Mouse (Mus musculus) heart, embryonic 13.5 days (tissue): Measurements from ENCODE around the gene Rpl12. TPM values are rescaled to one million over a fixed set of nuclear protein-coding genes. Genes with fewer than 3 reads are reported as not detected.

ENCODE experiments used
- ATAC-seq: fragments of 200-750 bp; cut with Nextera tagmentation; 2 replicates; pipeline ENCODE4 v1.8.0; 2017; ENCODE audit warnings: moderate TSS enrichment; ENCODE audit not compliant: insufficient number of reproducible peaks, low FRiP score, low TSS enrichment; ENCODE audit errors: extremely low read depth
- H3K27ac ChIP-seq: fragments of 300-500 bp; sonication (generic); replicated peaks from 2 replicates; pipeline ENCODE4 v1.5.1; 2015; ENCODE audit warnings: moderate library complexity, mild to moderate bottlenecking, inconsistent platforms
- H3K27me3 ChIP-seq: fragments of 300-500 bp; sonication (generic); replicated peaks from 2 replicates; pipeline ENCODE4 v1.6.1; 2015; ENCODE audit warnings: mild to moderate bottlenecking, inconsistent platforms
- H3K36me3 ChIP-seq: fragments of 300-500 bp; sonication (generic); 2 replicates; pipeline ENCODE4 v1.6.1; 2015; ENCODE audit warnings: mild to moderate bottlenecking, inconsistent platforms
- H3K4me1 ChIP-seq: fragments of 300-500 bp; sonication (generic); 2 replicates; pipeline ENCODE4 v1.6.1; 2015; ENCODE audit warnings: inconsistent platforms
- H3K4me2 ChIP-seq: fragments of 300-500 bp; sonication (generic); 2 replicates; pipeline ENCODE4 v1.6.1; 2015; ENCODE audit warnings: inconsistent platforms, mild to moderate bottlenecking, moderate library complexity
- H3K4me3 ChIP-seq: fragments of 300-500 bp; sonication (generic); 2 replicates; pipeline ENCODE4 v1.5.1; 2015; ENCODE audit warnings: moderate library complexity, mild to moderate bottlenecking, inconsistent platforms
- H3K9ac ChIP-seq: fragments of 300-500 bp; sonication (generic); 2 replicates; pipeline ENCODE4 v1.6.1; 2015; ENCODE audit warnings: inconsistent platforms, mild to moderate bottlenecking, moderate library complexity
- H3K9me3 ChIP-seq: fragments of 300-500 bp; sonication (generic); 2 replicates; pipeline ENCODE4 v1.6.1; 2016; ENCODE audit warnings: inconsistent platforms
- WGBS: fragments of 180-500 bp; shearing (Covaris S2); methylation state at CpG from one replicate; pipeline ENCODE4 v1.1.7; 2015; ENCODE audit warnings: mixed read lengths; 5-methylcytosine and 5-hydroxymethylcytosine counted together
- polyA plus RNA-seq: library from polyadenylated mRNA; unstranded; fragments of >200 nt; fragmentation: Nextera tagmentation; extraction: Ambion mirVana; gene quantifications from 2 replicates; pipeline ENCODE4 v1.2.1, GENCODE M21; 2015

Rpl12 gene
- polyA plus RNA-seq: 108 and 112 TPM in 2 replicates

DNA sequence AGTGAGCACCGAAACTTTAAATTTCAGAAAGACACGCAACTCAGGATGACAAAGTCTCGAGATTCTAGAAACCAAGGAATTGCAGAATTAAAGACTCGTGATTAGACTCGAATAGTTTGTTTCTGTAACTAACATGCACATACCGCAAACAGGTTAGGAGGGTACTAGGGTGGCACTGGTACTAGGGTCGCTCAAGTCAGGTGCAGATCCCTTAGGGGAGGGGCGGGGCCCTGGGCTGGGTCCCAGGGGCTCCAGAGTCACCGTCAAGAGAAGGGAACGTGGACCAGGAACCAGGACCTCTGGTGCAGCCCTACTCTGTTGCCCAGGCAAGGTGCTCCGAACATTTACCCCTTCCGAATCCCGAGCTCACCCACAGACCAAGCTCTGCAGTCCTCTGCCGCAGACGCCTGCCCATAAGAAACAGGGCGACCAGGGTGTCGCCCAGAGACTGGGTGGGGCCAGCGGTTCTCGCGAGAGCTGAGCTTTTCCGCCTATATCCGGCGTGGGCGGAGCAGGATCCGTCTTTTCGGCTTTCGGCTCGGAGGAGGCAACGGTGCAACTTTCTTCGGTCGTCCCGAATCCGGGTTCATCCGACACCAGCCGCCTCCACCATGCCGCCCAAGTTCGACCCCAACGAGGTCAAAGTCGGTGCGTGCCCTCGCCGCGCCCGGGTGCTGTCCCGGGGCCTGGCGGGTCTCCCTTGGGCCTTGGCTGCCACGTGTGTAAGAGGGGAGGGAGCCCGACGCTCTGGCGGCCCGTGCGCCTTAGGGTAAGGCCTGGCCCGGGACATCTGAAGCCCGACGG, at the start of gene Rpl12, which contains the start of gene Lrsam1:
Gene Rpl12, plus strand, starts transcription at position 368 of the 804 bp plus-strand sequence.
Gene Lrsam1, minus strand, starts transcription at position 423 of the 804 bp plus-strand sequence.
- Histone ChIP-seq H3K36me3 (peaks cover 53% of the 10 kb centered on the region), H3K9me3 (no peaks in the 10 kb centered on the region), H3K4me1 (peaks cover 47% of the 10 kb centered on the region), H3K4me3 (peak within 1 kb of the TSS; percentile 87), H3K9ac (peak within 1 kb of the TSS; percentile 98), H3K27ac (peak within 1 kb of the TSS; percentile 89), H3K27me3 (no peaks in the 10 kb centered on the region), H3K4me2 (peak within 1 kb of the TSS; percentile 87)
- peak; percentile 83 for ATAC-seq
- WGBS: 3% methylated on average over 55 of the region's 55 CpGs

DNA sequence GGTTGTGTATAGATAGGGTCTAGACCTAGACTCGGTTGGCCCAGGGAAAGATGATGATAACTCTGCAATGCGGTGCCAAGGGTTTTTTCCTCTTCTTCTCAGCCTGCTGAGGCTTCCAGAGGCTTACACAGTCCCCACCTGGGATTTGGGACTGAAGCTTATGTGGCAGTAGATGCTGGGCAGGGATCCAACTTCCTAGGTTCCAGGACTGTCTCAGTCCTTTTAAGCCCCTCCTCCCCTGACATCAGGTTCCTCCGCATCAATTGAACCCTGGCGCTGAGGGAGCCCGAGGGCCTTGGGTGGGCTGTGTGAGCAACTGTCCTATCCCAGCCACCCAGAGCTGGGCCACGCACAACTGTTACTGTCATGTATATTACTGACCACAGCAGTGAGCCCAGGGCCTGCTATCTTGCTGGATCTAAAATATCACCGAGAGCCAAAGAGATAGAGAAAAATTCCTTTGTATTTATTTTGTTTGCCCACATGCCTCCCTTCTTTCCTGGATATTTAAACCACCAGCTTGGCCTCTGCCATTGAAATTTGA, 49.6 kb upstream of the Rpl12 start:
- 73% methylated on average over 7 of the region's 7 CpGs for WGBS
- H3K9ac ChIP-seq: no peak overlapping the region
- H3K4me3 ChIP-seq: no peak overlapping the region
- peaks cover 56% of the 10 kb centered on the region for H3K36me3 ChIP-seq
- H3K27me3 ChIP-seq: no peaks in the 10 kb centered on the region
- no peaks in the 10 kb centered on the region for H3K9me3 ChIP-seq
- H3K27ac ChIP-seq: 0 out of 2 replicates have a peak overlapping the region, but pooled peaks have one; percentile 17
- peaks cover 69% of the 10 kb centered on the region for H3K4me1 ChIP-seq
- H3K4me2 ChIP-seq: no peak overlapping the region
- no peak for ATAC-seq

DNA sequence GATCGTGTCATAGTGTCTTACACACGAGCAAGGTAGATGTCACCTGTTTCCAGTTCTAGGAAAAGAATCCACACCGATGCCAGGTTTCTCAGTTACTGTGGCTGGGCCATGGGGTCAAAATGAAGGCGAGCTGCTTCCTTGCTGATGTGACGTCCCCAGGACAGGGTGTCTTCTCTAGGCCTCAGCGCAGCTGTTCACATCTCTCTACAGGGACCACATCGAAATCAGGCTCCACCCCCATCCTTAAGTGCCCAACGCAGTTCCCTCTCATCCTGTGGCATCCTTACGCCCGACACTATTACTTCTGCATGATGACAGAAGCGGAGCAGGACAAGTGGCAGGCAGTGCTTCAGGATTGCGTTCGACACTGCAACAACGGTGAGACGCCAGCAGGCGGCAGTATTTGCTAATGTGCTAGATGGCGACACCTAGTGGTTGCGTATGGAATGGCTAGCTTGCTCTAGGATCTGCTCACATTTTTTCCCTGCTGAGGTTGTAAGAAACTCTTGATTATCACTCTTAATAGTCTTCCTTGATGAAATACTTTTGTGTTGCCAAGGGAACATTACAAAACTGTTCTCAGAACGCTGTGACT, 49.1 kb upstream of the Rpl12 start:
- 0 out of 2 replicates have a peak overlapping the region, but pooled peaks have one; percentile 17 for H3K27ac ChIP-seq
- no peak overlapping the region for H3K9ac ChIP-seq
- peaks cover 63% of the 10 kb centered on the region for H3K4me1 ChIP-seq
- no peaks in the 10 kb centered on the region for H3K9me3 ChIP-seq
- WGBS: 27% methylated on average over 19 of the region's 19 CpGs
- H3K4me2 ChIP-seq: no peak overlapping the region
- no peak overlapping the region for H3K4me3 ChIP-seq
- ATAC-seq: no peak
- H3K36me3 ChIP-seq: peaks cover 62% of the 10 kb centered on the region
- H3K27me3 ChIP-seq: no peaks in the 10 kb centered on the region

DNA sequence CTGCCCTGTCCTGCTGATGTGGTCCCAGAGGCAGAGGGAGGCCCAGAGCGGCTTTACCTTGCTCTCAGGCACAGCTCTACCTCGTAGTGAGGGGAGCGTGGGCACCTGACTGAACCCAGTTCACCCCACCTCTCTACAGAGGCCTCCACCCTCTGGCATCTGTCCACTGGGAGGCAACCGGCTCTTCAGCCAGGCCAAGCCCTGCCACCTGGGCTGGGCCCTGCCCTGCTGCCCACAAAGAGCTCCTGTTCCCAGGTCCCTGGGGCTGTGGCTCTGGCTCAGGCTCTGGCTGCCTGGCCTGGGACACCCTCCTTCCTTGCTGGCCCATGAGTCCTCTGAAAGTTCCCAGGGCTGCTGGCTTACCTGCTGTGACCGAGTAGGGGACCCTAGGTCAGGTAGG, 47.0 kb upstream of the Rpl12 start:
- Histone ChIP-seq H3K9ac (peak overlapping the region; percentile 79), H3K4me3 (no peak overlapping the region), H3K9me3 (no peaks in the 10 kb centered on the region), H3K27me3 (no peaks in the 10 kb centered on the region), H3K36me3 (peaks cover 77% of the 10 kb centered on the region), H3K27ac (peak overlapping the region; percentile 94), H3K4me2 (peak overlapping the region; percentile 24; the same call in 1 of the 2 replicates), H3K4me1 (peaks cover 42% of the 10 kb centered on the region)
- WGBS: 63% methylated on average over 5 of the region's 5 CpGs
- no peak for ATAC-seq

DNA sequence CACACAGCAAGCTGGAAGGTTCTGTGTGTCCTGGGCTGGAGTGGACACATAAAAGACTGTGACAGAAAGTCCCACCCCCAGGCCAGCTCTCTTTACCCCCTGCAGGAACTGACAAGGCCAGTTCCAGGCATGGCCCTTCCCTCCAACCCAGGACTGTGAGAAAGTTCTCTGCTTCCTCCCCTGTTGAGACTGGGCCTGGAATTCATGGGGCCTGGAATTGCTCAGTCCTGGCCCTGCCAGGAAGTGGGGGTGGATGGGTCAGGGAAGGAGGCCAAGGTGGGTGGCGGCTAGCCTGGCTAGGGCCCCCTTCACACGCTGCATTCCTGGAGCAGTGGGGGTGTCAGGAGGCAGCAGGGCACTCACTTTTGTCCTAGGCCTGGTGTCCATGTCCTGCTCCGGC, 46.5 kb upstream of the Rpl12 start:
- WGBS: 16% methylated on average over 3 of the region's 3 CpGs
- no peaks in the 10 kb centered on the region for H3K9me3 ChIP-seq
- H3K9ac ChIP-seq: peak overlapping the region; percentile 79
- H3K4me1 ChIP-seq: peaks cover 41% of the 10 kb centered on the region
- ATAC-seq: peak; percentile 67; the same call in 1 of the 2 replicates
- peaks cover 79% of the 10 kb centered on the region for H3K36me3 ChIP-seq
- H3K27me3 ChIP-seq: no peaks in the 10 kb centered on the region
- peak overlapping the region; percentile 24; the same call in 1 of the 2 replicates for H3K4me2 ChIP-seq
- no peak overlapping the region for H3K4me3 ChIP-seq
- H3K27ac ChIP-seq: peak overlapping the region; percentile 94

DNA sequence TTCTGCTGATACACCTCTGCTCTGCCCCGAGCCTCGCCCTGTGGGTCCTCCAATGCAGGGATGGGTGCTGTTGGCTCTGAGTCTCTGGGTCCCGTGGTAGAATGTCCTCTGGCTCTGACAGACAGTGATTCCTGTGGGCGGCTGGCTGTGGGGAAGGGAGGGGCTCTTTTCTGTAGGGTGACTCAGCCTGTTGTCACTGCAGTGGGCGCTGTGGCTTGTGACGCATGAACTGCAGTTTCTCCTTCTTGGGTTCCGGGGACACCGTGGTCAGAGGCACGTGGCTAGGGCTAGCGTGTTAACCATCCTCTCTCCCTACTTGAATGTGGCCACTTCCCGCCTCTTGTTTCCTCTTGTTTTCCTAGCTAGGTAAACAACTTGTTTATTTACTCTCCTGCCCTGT, 43.8 kb upstream of the Rpl12 start:
- no peak overlapping the region for H3K27ac ChIP-seq
- H3K36me3 ChIP-seq: peaks cover 81% of the 10 kb centered on the region
- H3K9me3 ChIP-seq: no peaks in the 10 kb centered on the region
- WGBS: 75% methylated on average over 11 of the region's 11 CpGs
- no peak for ATAC-seq
- H3K4me2 ChIP-seq: no peak overlapping the region
- 0 out of 2 replicates have a peak overlapping the region, but pooled peaks have one; percentile 0 for H3K9ac ChIP-seq
- peaks cover 28% of the 10 kb centered on the region for H3K4me1 ChIP-seq
- H3K27me3 ChIP-seq: no peaks in the 10 kb centered on the region
- no peak overlapping the region for H3K4me3 ChIP-seq

DNA sequence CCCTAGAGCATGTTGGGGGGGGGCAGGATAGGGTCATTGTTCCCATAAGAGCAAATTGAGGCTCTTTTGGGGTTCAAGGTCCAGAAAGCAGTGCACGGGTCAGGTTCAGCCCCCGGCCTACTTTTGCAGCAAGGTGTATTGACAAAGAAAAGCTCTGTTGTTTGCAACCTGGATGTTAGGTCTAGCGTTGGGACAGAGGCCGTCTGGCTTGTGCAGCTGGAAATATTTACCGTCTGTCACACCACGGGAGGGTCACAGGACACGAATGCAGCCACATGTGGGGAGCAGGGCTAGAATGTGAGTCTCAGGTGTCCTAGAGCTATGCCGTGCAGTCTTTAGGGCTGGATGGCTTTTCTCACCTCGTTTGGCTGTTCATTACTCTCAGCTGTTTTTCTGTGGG, 43.0 kb upstream of the Rpl12 start:
- no peaks in the 10 kb centered on the region for H3K27me3 ChIP-seq
- WGBS: 77% methylated on average over 9 of the region's 9 CpGs
- H3K27ac ChIP-seq: no peak overlapping the region
- H3K4me3 ChIP-seq: no peak overlapping the region
- no peak for ATAC-seq
- no peaks in the 10 kb centered on the region for H3K9me3 ChIP-seq
- no peak overlapping the region for H3K4me2 ChIP-seq
- no peak overlapping the region for H3K9ac ChIP-seq
- H3K4me1 ChIP-seq: peaks cover 22% of the 10 kb centered on the region
- peaks cover 81% of the 10 kb centered on the region for H3K36me3 ChIP-seq

DNA sequence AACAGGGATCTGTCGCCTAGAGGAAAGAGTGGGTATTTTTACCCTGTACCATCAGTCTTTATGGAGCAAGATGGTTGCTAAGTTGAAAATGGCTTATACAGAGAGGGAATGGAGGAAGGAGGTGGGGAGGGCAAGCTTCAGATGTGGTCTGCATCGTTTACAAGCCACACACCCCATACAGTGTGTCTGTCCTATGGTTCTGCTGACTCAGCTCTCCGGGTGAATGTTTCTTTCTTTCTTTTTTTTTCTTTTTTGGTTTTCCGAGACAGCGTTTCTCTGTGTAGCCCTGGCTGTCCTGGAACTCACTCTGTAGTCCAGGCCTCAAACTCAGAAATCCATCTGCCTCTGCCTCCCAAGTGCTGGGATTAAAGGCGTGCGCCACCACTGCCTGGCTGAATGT, 40.1 kb upstream of the Rpl12 start:
- H3K36me3 ChIP-seq: peaks cover 98% of the 10 kb centered on the region

DNA sequence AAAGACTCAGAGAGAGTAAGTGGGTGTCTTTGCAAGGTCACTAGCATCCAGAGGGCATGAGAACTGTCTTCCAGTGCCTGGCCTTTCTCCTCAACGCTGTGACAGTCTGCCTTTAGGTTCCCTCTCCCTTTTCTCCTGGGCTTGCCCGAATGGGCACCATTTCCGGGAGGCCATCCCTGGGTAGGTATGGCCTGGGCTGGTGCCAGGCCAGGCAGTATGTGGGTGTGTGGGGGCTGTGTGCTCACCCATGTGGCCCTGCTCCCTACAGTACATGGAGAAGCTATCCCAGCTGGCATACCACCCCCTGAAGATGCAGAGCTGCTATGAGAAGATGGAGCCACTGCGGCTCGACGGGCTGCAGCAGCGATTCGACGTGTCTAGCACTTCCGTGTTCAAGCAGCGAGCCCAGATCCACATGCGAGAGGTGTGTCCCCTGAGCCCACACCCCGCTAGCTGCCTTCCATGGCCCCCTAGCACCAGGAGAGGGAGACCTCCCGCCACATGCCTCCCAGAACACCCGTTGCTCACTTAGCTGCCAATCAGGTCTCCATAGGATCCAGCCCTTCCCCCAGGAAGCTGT, 39.5 kb upstream of the Rpl12 start:
- Histone ChIP-seq H3K27me3 (no peaks in the 10 kb centered on the region), H3K4me3 (no peak overlapping the region), H3K4me2 (no peak overlapping the region), H3K27ac (no peak overlapping the region), H3K36me3 (peaks cover 98% of the 10 kb centered on the region), H3K9me3 (no peaks in the 10 kb centered on the region), H3K9ac (no peak overlapping the region), H3K4me1 (no peaks in the 10 kb centered on the region)
- no peak for ATAC-seq
- WGBS: 82% methylated on average over 15 of the region's 15 CpGs

More for the DNA sequence above, 40.1 kb upstream of the Rpl12 start:
- 76% methylated on average over 7 of the region's 7 CpGs for WGBS
- no peak overlapping the region for H3K27ac ChIP-seq
- H3K4me1 ChIP-seq: no peaks in the 10 kb centered on the region
- H3K4me3 ChIP-seq: no peak overlapping the region
- ATAC-seq: no peak
- no peaks in the 10 kb centered on the region for H3K27me3 ChIP-seq
- no peak overlapping the region for H3K9ac ChIP-seq
- H3K9me3 ChIP-seq: no peaks in the 10 kb centered on the region
- no peak overlapping the region for H3K4me2 ChIP-seq

DNA sequence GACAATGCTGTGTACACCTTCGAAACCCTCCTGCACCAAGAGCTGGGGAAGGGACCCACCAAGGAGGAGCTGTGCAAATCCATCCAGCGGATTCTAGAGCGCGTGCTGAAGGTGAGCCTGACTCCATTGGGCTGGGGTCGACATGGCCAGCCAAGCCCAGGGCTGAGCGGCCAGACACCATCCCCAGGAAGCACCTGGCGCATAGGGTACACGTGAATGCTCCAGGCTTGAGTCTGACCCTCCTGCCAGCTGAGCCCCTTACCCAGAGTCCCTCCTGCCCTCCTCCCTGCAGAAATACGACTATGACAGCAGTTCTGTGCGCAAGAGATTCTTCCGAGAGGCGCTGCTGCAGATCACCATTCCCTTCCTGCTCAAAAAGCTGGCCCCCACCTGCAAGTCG, 38.8 kb upstream of the Rpl12 start:
- H3K4me3 ChIP-seq: no peak overlapping the region
- 86% methylated on average over 13 of the region's 13 CpGs for WGBS
- no peak overlapping the region for H3K27ac ChIP-seq
- no peaks in the 10 kb centered on the region for H3K9me3 ChIP-seq
- no peak overlapping the region for H3K4me2 ChIP-seq
- no peak for ATAC-seq
- no peak overlapping the region for H3K9ac ChIP-seq
- peaks cover 95% of the 10 kb centered on the region for H3K36me3 ChIP-seq
- no peaks in the 10 kb centered on the region for H3K4me1 ChIP-seq
- no peaks in the 10 kb centered on the region for H3K27me3 ChIP-seq
